Mouse (Mus musculus) effector memory CD4-positive, alpha-beta T cell, adult 5 months (primary cell): Measurements from ENCODE around the gene Fdxacb1. TPM values are rescaled to one million over a fixed set of nuclear protein-coding genes. Genes with fewer than 3 reads are reported as not detected.

Experiments
- polyA plus RNA-seq: library from polyadenylated mRNA; unstranded; fragments of 100-300 nt; shearing (Covaris generic); gene quantifications from one replicate; pipeline ENCODE4 v1.2.1, GENCODE M21; 2017

Fdxacb1 gene
- 9.1 TPM for polyA plus RNA-seq

GRCm38 (mm10) chr9:50768107-50769002 lies at the start of gene Fdxacb1:
Gene Fdxacb1 (plus strand): TSS chr9:50768236.

DNA sequence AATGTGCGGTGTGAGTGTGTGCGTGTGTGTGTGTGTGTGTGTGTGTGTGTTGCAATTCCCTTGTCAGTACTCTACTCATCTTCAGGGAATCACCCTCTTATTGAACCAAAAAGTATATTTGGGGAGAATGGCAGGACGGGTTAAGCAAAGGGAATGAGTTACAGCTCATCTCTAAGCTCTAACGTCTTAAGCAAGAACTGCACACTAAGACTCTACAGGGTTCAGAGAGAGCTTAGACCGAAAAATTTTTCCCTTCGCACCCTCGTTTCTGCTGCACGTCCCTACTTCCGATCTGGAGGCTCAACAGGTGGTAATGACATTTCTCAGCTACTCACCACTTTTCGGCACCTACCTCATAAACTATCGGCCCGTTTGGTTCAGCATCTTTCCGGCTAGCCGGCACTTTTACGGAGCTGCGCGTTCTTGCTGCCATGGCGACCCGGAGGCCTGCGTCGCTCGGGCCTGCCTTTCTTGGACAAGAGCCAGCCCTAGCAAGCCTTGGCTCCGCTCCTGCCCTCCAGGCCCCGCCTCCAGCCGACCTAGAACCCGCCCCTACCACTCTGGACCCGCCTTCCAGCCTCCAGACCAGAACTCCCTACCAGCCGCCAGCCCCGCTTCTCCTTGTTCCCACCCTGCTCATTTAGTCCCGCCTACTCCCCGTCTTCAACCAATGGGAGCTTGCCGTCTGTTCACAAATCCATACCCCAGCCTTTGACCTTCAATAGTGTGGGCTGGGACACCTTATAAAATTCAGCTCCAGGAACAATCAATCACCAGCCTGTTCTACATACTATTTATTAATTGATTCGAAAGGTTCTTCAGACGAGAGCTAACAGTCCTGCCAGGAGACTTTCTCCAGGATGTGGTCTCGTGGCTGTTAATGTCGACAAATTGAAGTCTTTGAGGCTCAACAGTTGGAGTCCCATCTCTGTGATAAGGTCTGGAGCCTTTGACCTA lies 28.8 kb upstream of the Fdxacb1 start, which contains the start of gene Dixdc1:
TSS of gene Dixdc1 (minus strand) at position 604 of the 957 bp plus-strand sequence.

GRCm38 (mm10) chr9:50746214-50746677 lies 21.8 kb upstream of the Fdxacb1 start, which contains the start of gene 2310030G06Rik:
Gene 2310030G06Rik (minus strand): TSS chr9:50746536.

DNA sequence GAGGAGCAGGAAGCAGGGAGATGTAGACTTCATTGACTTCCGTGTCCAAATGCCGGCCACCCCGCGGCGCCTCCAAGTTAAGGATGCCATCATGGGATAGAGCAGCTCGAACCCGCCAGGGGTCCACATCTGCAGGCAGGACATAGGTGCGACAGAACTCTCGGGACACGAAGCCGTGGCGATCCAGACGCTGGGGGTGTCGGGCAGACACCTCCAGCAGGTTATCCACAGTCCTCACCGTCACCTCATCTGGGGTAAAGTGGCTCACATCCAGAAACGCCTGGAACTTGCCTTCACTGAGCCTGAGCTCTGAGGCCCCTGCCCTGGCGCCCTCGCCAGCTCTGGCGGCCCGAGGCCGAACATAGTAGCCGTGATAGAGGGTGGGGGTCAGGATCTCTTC lies 16.7 kb upstream of the Fdxacb1 start, which contains the start of gene Cryab:
TSS of gene Cryab (plus strand) at position 3 of the 400 bp plus-strand sequence.

DNA sequence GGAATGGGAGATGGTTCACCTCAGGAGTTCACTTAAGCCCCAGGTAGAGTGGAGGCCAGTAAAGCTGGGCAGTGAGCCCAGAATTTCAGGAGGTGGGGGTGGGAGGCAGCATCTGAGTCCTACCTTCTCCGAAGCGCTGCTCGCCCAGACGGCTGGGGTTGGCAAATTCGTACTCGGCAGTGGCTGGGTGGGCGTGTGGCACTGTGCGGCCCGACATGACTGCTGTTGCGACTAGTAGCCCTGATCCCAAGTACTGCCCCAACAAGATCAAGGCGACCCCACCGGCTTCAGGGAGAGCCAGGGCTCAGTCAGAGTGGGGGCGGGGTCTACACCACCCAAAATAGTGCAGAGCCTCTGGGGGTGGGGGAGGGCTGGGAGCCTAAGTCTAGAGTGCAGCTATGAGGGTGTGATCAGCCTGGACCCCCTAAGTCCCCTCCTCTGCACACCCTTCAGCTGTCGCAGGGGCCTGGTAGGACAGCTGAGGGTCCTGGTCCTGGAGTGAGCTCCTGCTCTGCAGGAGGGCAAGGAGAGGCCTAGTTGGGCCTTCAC lies 15.9 kb upstream of the Fdxacb1 start, which contains the start of gene Hspb2:
TSS of gene Hspb2 (minus strand) at position 301 of the 549 bp plus-strand sequence.

GRCm38 (mm10) chr9:50774991-50775612 lies 7.1 kb downstream of the Fdxacb1 start, which contains the start of the genes Alg9 and 1110032A03Rik:
Gene Alg9 (plus strand): TSS chr9:50775019.
Gene 1110032A03Rik (minus strand): TSS chr9:50775520.

Other genes starting within 250 kb of the Fdxacb1 start
- gene Pts, start 239.5 kb upstream of the Fdxacb1 start, polyA plus RNA-seq: 52.5 TPM
- 3.7 TPM for gene Il18, start 213.4 kb upstream of the Fdxacb1 start, polyA plus RNA-seq
- 0.17 TPM for gene Bco2, start 213.1 kb upstream of the Fdxacb1 start, polyA plus RNA-seq
- not detected for gene Tex12, start 206.9 kb upstream of the Fdxacb1 start, polyA plus RNA-seq
- gene Sdhd, start 164.4 kb upstream of the Fdxacb1 start, polyA plus RNA-seq: 80.5 TPM
- gene Timm8b, start 164.3 kb upstream of the Fdxacb1 start, polyA plus RNA-seq: 54.4 TPM
- not detected for gene Pih1d2, start 150.9 kb upstream of the Fdxacb1 start, polyA plus RNA-seq
- gene Nkapd1, start 150.8 kb upstream of the Fdxacb1 start, polyA plus RNA-seq: 23.9 TPM
- 33.5 TPM for gene Dlat, start 108.5 kb upstream of the Fdxacb1 start, polyA plus RNA-seq
- not detected for gene Dixdc1, start 28.7 kb upstream of the Fdxacb1 start, polyA plus RNA-seq
- gene 2310030G06Rik, start 21.7 kb upstream of the Fdxacb1 start, polyA plus RNA-seq: not detected
- gene Cryab, start 16.9 kb upstream of the Fdxacb1 start, polyA plus RNA-seq: not detected
- gene Hspb2, start 15.9 kb upstream of the Fdxacb1 start, polyA plus RNA-seq: not detected
- 19.0 TPM for gene Alg9, start 6.8 kb downstream of the Fdxacb1 start, polyA plus RNA-seq
- gene 1110032A03Rik, start 7.3 kb downstream of the Fdxacb1 start, polyA plus RNA-seq: 10.6 TPM
- gene Ppp2r1b, start 77.1 kb downstream of the Fdxacb1 start, polyA plus RNA-seq: 51.8 TPM
- gene Sik2, start 240.8 kb downstream of the Fdxacb1 start, polyA plus RNA-seq: 64.1 TPM